Mouse (Mus musculus): ENCODE data around the gene Gm29609. TPM values are rescaled to one million over a fixed set of nuclear protein-coding genes. Genes with fewer than 3 reads are reported as not detected.
A peak's percentile ranks its signal among the peaks of the same experiment; 100 is the strongest.
"Not testable (repeated sequence)": the region's sequence is repeated elsewhere in the genome, so short reads cannot be mapped to it uniquely, and the experiment has no call there.

Gene Gm29609
- 1.5 and 2.4 TPM in 2 replicates for polyA plus RNA-seq (2016; fragmentation: Nextera tagmentation; extraction: Ambion mirVana)

- Histone ChIP-seq H3K4me2 (replicated peaks) (peak within 1 kb of the TSS; percentile 93), H3K9ac (peak within 1 kb of the TSS; percentile 78), H3K27ac (peak within 1 kb of the TSS; percentile 75), H3K9me3 (no peaks in the 10 kb centered on the region), H3K36me3 (no peaks in the 10 kb centered on the region), H3K4me3 (peak within 1 kb of the TSS; percentile 73), H3K27me3 (replicated peaks) (no peaks in the 10 kb centered on the region), H3K4me1 (peaks cover 6% of the 10 kb centered on the region; the same call in 1 of the 2 replicates)
- WGBS = under 1% methylated on average over 59 of the region's 59 CpGs
- peak; percentile 97 for ATAC-seq (ENCODE audit: low FRiP score, low read depth)
These were observed at the start of gene Gm29609, which contains the start of gene Gtf3c2 for GRCm38 (mm10) chr5:31179766-31180630. Gm29609 (minus strand) TSS chr5:31179911. Gtf3c2 (minus strand) TSS chr5:31180144.

DNA sequence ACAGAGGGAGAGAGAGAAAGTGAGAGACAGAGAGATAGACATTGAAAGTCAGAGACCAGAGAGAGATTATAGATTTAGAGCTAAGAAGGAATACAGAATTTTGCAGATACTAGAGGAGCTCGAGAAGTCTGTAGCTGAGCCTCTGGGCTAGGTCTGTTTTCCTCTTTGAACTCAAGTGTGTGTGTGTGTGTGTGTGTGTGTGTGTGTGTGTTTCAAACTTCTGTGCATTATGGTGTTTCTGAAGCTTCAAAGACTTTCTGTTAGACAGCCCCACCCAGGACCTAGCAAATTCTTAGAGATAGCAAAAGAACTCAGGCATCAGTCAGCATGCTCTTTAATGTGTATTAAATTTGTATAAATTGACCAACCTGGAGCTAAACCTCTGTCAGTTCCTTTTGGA is 46.9 kb upstream of the Gm29609 start:
- WGBS = 81% methylated on average over 1 of the region's 1 CpGs
- no peak overlapping the region for H3K9ac ChIP-seq

GRCm38 (mm10) chr5:31222696-31223095 is 43.0 kb upstream of the Gm29609 start:
- no peaks in the 10 kb centered on the region for H3K36me3 ChIP-seq
- H3K4me2 ChIP-seq (replicated peaks) = no peak overlapping the region
- no peak overlapping the region for H3K27ac ChIP-seq
- H3K4me3 ChIP-seq = no peak overlapping the region
- WGBS = 93% methylated on average over 9 of the region's 9 CpGs
- no peak overlapping the region for H3K9ac ChIP-seq
- peaks cover 6% of the 10 kb centered on the region for H3K4me1 ChIP-seq
- no peak for ATAC-seq (ENCODE audit: low FRiP score, low read depth)
- H3K9me3 ChIP-seq = no peaks in the 10 kb centered on the region
- H3K27me3 ChIP-seq (replicated peaks) = no peaks in the 10 kb centered on the region

More for the DNA sequence above, 46.9 kb upstream of the Gm29609 start:
- no peak overlapping the region for H3K4me3 ChIP-seq
- no peaks in the 10 kb centered on the region for H3K9me3 ChIP-seq
- H3K27me3 ChIP-seq (replicated peaks) = no peaks in the 10 kb centered on the region
- H3K4me1 ChIP-seq = no peaks in the 10 kb centered on the region
- no peaks in the 10 kb centered on the region for H3K36me3 ChIP-seq
- no peak overlapping the region for H3K27ac ChIP-seq
- H3K4me2 ChIP-seq (replicated peaks) = no peak overlapping the region
- ATAC-seq (ENCODE audit: low FRiP score, low read depth) = no peak

DNA sequence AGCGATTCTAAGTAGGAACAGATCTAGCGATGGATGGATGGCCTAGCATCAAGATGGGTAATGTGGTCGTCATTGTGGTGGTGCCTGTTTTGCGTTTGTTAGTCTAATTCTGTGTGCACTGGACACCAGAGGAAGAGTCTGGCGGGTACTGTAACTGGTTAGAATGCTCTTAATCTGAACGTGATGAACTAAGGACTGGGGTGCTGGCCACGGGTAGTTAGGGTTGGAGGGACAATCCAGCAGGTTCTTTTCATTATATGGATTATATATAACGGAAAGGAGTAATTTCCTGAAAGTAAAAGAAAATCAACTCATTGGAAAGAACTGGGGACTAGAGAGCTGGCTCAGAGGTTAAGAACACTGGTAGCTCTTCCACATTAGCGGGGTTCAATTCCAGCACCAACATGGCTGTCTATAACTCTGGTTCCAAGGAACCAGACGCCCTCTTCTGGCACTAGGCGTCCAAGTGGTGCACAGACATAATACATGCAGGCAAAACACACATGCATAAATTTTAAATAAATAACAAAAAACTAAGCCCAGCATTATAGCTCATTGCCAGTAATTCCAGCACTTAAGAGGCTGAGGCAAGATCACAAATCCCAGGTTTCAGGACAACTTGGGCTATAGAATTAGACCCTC is 41.7 kb upstream of the Gm29609 start:
- no peak for ATAC-seq (ENCODE audit: low FRiP score, low read depth)
- Histone ChIP-seq H3K27ac (peak overlapping the region; percentile 88), H3K9me3 (no peaks in the 10 kb centered on the region), H3K36me3 (no peaks in the 10 kb centered on the region), H3K9ac (peak overlapping the region; percentile 94), H3K4me1 (peaks cover 6% of the 10 kb centered on the region), H3K27me3 (replicated peaks) (no peaks in the 10 kb centered on the region), H3K4me3 (peak overlapping the region; percentile 96), H3K4me2 (replicated peaks) (peak overlapping the region; percentile 84)
- WGBS = 14% methylated on average over 11 of the region's 11 CpGs

GRCm38 (mm10) chr5:31220448-31221303 is 41.0 kb upstream of the Gm29609 start, which contains the start of gene Ppm1g:
Ppm1g (minus strand) TSS chr5:31220687.
- peak within 1 kb of the TSS; percentile 84 for H3K4me2 ChIP-seq (replicated peaks)
- H3K4me1 ChIP-seq = peaks cover 6% of the 10 kb centered on the region
- peak within 1 kb of the TSS; percentile 96 for H3K4me3 ChIP-seq
- WGBS = under 1% methylated on average over 70 of the region's 70 CpGs
- no peaks in the 10 kb centered on the region for H3K9me3 ChIP-seq
- H3K27ac ChIP-seq = peak within 1 kb of the TSS; percentile 90
- ATAC-seq (ENCODE audit: low FRiP score, low read depth) = peak; percentile 95
- H3K27me3 ChIP-seq (replicated peaks) = no peaks in the 10 kb centered on the region
- no peaks in the 10 kb centered on the region for H3K36me3 ChIP-seq
- peak within 1 kb of the TSS; percentile 94 for H3K9ac ChIP-seq

- Histone ChIP-seq H3K4me2 (replicated peaks) (peak overlapping the region; percentile 84), H3K36me3 (no peaks in the 10 kb centered on the region), H3K4me1 (peaks cover 6% of the 10 kb centered on the region), H3K9ac (peak overlapping the region; percentile 94), H3K27ac (peak overlapping the region; percentile 90), H3K9me3 (no peaks in the 10 kb centered on the region), H3K4me3 (peak overlapping the region; percentile 96), H3K27me3 (replicated peaks) (no peaks in the 10 kb centered on the region)
- peak; percentile 74 for ATAC-seq (ENCODE audit: low FRiP score, low read depth)
- WGBS = 1% methylated on average over 40 of the region's 40 CpGs
These were observed 40.3 kb upstream of the Gm29609 start for GRCm38 (mm10) chr5:31219911-31220447.

GRCm38 (mm10) chr5:31219474-31219873 is 39.8 kb upstream of the Gm29609 start:
- Histone ChIP-seq H3K9ac (peak overlapping the region; percentile 94), H3K4me3 (peak overlapping the region; percentile 96), H3K27me3 (replicated peaks) (no peaks in the 10 kb centered on the region), H3K27ac (no peak overlapping the region), H3K4me1 (peaks cover 6% of the 10 kb centered on the region), H3K4me2 (replicated peaks) (peak overlapping the region; percentile 84), H3K36me3 (no peaks in the 10 kb centered on the region), H3K9me3 (no peaks in the 10 kb centered on the region)
- 3% methylated on average over 11 of the region's 11 CpGs for WGBS
- ATAC-seq (ENCODE audit: low FRiP score, low read depth) = no peak

- WGBS = 3% methylated on average over 2 of the region's 2 CpGs
- Histone ChIP-seq H3K4me3 (peak overlapping the region; percentile 18; the same call in 1 of the 2 replicates), H3K36me3 (no peaks in the 10 kb centered on the region), H3K9me3 (no peaks in the 10 kb centered on the region), H3K27ac (no peak overlapping the region), H3K27me3 (replicated peaks) (no peaks in the 10 kb centered on the region), H3K9ac (no peak overlapping the region), H3K4me2 (replicated peaks) (peak overlapping the region; percentile 84), H3K4me1 (peaks cover 6% of the 10 kb centered on the region)
- no peak for ATAC-seq (ENCODE audit: low FRiP score, low read depth)
These were observed 39.4 kb upstream of the Gm29609 start for GRCm38 (mm10) chr5:31219070-31219469.

DNA sequence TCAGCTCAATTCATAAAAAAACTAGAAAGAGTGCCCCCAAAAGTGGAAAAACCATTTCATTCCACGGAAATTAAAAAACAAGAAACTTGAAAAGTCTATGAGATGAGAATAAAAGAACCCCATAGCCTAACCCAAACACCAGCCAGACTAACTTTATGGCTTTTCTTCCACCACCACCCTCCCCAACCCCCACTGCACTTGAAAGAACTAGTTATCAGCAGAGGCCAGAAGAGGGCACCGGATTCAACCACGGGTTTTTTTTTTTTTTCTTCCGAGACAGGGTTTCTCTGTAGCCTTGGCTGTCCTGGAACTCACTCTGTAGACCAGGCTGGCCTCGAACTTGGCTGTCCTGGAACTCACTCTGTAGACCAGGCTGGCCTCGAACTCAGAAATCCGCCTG is 38.6 kb upstream of the Gm29609 start:
- no peaks in the 10 kb centered on the region for H3K36me3 ChIP-seq
- no peak overlapping the region for H3K4me2 ChIP-seq (replicated peaks)
- no peaks in the 10 kb centered on the region for H3K27me3 ChIP-seq (replicated peaks)
- 63% methylated on average over 7 of the region's 7 CpGs for WGBS
- no peak overlapping the region for H3K27ac ChIP-seq
- H3K9me3 ChIP-seq = no peaks in the 10 kb centered on the region
- ATAC-seq (ENCODE audit: low FRiP score, low read depth) = no peak
- H3K9ac ChIP-seq = no peak overlapping the region
- H3K4me1 ChIP-seq = peaks cover 6% of the 10 kb centered on the region
- H3K4me3 ChIP-seq = no peak overlapping the region

DNA sequence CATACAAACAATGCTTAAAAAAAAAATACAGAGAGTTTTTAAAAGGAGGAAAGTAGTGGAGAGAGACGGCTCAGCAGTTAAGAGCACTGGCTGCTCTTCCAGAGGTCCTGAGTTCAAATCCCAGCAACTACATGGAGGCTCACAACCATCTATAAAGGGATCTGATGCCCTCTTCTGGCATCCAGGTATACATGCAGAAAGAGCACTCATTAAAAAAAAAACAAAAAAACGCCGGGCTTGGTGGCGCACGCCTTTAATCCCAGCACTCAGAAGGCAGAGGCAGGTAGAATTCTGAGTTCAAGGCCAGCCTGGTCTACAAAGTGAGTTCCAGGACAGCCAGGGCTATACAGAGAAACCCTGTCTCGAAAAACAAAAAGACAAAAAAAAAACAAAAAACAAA is 36.8 kb upstream of the Gm29609 start:
- not testable (repeated sequence) for H3K9me3 ChIP-seq; ATAC-seq (ENCODE audit: low FRiP score, low read depth)
- WGBS = 95% methylated on average over 6 of the region's 6 CpGs

DNA sequence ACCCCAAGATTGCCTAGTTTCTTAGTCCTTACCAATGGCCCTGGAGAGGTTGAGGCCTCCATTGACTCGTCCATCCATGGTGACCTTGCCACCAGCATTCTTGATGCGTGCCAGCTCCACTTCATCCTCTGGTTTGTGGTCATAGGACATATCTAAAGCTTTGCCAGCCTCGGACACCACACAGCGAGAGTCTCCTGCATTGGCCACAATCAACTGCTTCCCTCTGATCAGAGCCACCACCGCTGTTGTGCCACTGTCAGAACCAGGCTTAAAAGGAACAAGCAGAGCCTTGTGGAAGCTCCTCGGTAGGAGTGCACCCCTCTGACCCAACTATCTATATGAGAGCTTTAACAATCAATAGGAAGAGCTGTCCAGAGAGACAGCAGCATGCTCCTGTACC is 24.7 kb upstream of the Gm29609 start:
- H3K9me3 ChIP-seq = peaks cover 5% of the 10 kb centered on the region
- WGBS = 95% methylated on average over 6 of the region's 6 CpGs
- H3K27me3 ChIP-seq (replicated peaks) = no peaks in the 10 kb centered on the region
- peaks cover 23% of the 10 kb centered on the region for H3K4me1 ChIP-seq
- no peak overlapping the region for H3K9ac ChIP-seq
- no peak overlapping the region for H3K4me2 ChIP-seq (replicated peaks)
- H3K27ac ChIP-seq = no peak overlapping the region
- no peak overlapping the region; the same call in 1 of the 2 replicates for H3K4me3 ChIP-seq
- peaks cover 68% of the 10 kb centered on the region for H3K36me3 ChIP-seq
- no peak for ATAC-seq (ENCODE audit: low FRiP score, low read depth)

More for the DNA sequence above, 36.8 kb upstream of the Gm29609 start:
- H3K4me3 ChIP-seq; H3K4me1 ChIP-seq; H3K9ac ChIP-seq; H3K4me2 ChIP-seq (replicated peaks); H3K36me3 ChIP-seq; H3K27ac ChIP-seq; H3K27me3 ChIP-seq (replicated peaks): not testable (repeated sequence)
